Comparison of ENCODE assay signal across 28 mouse cellular contexts in genomic region chr19:55131747-55132146, GRCm38 (mm10). TPM values are rescaled to one million over a fixed set of nuclear protein-coding genes. Genes with fewer than 3 reads are reported as not detected.
DNase-seq lines count a peak whose midpoint lies in the region; ATAC-seq and TF ChIP-seq lines count a peak whose summit lies in the region.
"Had no signal": no experiment of that assay in that cellular context is flagged by ENCODE, and none has a peak within 500 bp of the region (broad histone marks: within the 10 kb centered on the region; RNA-seq: fewer than 3 reads in every experiment).

No protein-coding gene starts in this region.

- no peak for TF ChIP-seq POLR2A in liver, adult 2 months (IDR thresholded peaks at IDR 0.05; ENCODE audit: extremely low read depth, insufficient read depth, low read length)

- TF ChIP-seq CTCF in liver, adult 2 months (IDR thresholded peaks at IDR 0.05; ENCODE audit: low read depth, low read length), result no peak

- H3K9me3 ChIP-seq in midbrain, embryonic 15.5 days, result no peaks in the 10 kb centered on the region
- H3K9me3 ChIP-seq: embryonic facial prominence, embryonic 10.5 days; forebrain, embryonic 15.5 days; kidney, embryonic 15.5 days; midbrain, embryonic 12.5 days had no signal

- 7% methylated on average over 1 of the region's 1 CpGs for WGBS in liver, adult 2 months
- 44% methylated on average over 1 of the region's 1 CpGs for WGBS in midbrain, embryonic 15.5 days

- H3K36me3 ChIP-seq in liver, adult 2 months (ENCODE audit: control insufficient read depth, insufficient read depth, low read length), result no peaks in the 10 kb centered on the region
- H3K36me3 ChIP-seq in midbrain, embryonic 15.5 days (replicated peaks), result no peaks in the 10 kb centered on the region
- H3K36me3 ChIP-seq: embryonic facial prominence, embryonic 10.5 days; forebrain, embryonic 15.5 days; kidney, embryonic 15.5 days; midbrain, embryonic 12.5 days had no signal

- H3K9ac ChIP-seq in liver, adult 2 months (ENCODE audit: low read depth, low read length), result no peak overlapping the region
- H3K9ac ChIP-seq in midbrain, embryonic 15.5 days, result no peak overlapping the region
- H3K9ac ChIP-seq: forebrain, embryonic 15.5 days; kidney, embryonic 15.5 days; liver, embryonic 14.5 days; midbrain, embryonic 12.5 days had no signal

- H3K4me1 ChIP-seq in liver, adult 2 months (ENCODE audit: control insufficient read depth, insufficient read depth, low read length), result peaks cover 22% of the 10 kb centered on the region
- H3K4me1 ChIP-seq in midbrain, embryonic 15.5 days, result no peaks in the 10 kb centered on the region
- H3K4me1 ChIP-seq: forebrain, embryonic 15.5 days; midbrain, embryonic 12.5 days had no signal

- H3K27ac ChIP-seq in liver, adult 2 months (replicated peaks; ENCODE audit: insufficient read depth, low read depth, low read length), result peak overlapping the region; percentile 70
- H3K27ac ChIP-seq in midbrain, embryonic 15.5 days, result no peak overlapping the region
- H3K27ac ChIP-seq: embryonic facial prominence, embryonic 10.5 days; forebrain, embryonic 15.5 days; hindbrain, postnatal 0 days; kidney, embryonic 15.5 days; liver, embryonic 14.5 days; midbrain, embryonic 12.5 days had no signal

- H3K4me2 ChIP-seq in midbrain, embryonic 15.5 days, result no peak overlapping the region
- H3K4me2 ChIP-seq: forebrain, embryonic 15.5 days; heart, embryonic 11.5 days; kidney, embryonic 15.5 days; midbrain, embryonic 12.5 days had no signal

- H3K79me2 ChIP-seq in liver, adult 2 months (ENCODE audit: control insufficient read depth, insufficient read depth, low read length), result peaks cover 4% of the 10 kb centered on the region

- DNase-seq in adrenal gland, adult (ENCODE audit: inconsistent age in 2 of 2, low spot score in 1 of 2), result peak; percentile 69 to 90
- DNase-seq in adrenal gland, postnatal 4 days (ENCODE audit: low spot score in 2 of 2), result no peak
- peak; percentile 97 for DNase-seq in liver, adult 2 months (ENCODE audit: extremely low read depth, low read depth, low spot score)
- DNase-seq in liver, result no peak
- DNase-seq in lung, postnatal 25 days (ENCODE audit: low spot score), result peak; percentile 29
- no peak for DNase-seq in lung, postnatal 10 days
- DNase-seq in adrenal gland, postnatal 36 days, result peak; percentile 50 to 74
- DNase-seq: cerebellum, adult 11 months; cerebellum, adult 9-11 months; right cerebral cortex, postnatal 4 days; thymus, postnatal 36 days had no signal

- no peaks in the 10 kb centered on the region for H3K27me3 ChIP-seq in liver, adult 2 months (ENCODE audit: control insufficient read depth, insufficient read depth, low read length)
- no peaks in the 10 kb centered on the region for H3K27me3 ChIP-seq in midbrain, embryonic 15.5 days (replicated peaks)
- H3K27me3 ChIP-seq: forebrain, embryonic 15.5 days; kidney, embryonic 15.5 days; midbrain, embryonic 12.5 days had no signal

- no peak overlapping the region for H3K4me3 ChIP-seq in liver, adult 2 months (ENCODE audit: insufficient read depth, low read depth, low read length)
- no peak overlapping the region for H3K4me3 ChIP-seq in midbrain, embryonic 15.5 days
- H3K4me3 ChIP-seq: embryonic facial prominence, embryonic 10.5 days; forebrain, embryonic 15.5 days; kidney, embryonic 15.5 days; midbrain, embryonic 12.5 days had no signal

- ATAC-seq in midbrain, embryonic 15.5 days (replicated peaks), result no peak
- ATAC-seq: forebrain, embryonic 15.5 days; hindbrain, postnatal 0 days; intestine, embryonic 16.5 days had no signal

RNA-seq across cellular contexts. Expression of gene Gpam, which starts 4.7 kb away (rescaled TPM):
- total RNA-seq in adrenal gland, postnatal 4 days (2021), result 100 to 1,000 TPM; 192 to 213 TPM
- total RNA-seq in liver, adult 2 months (2014; rRNA removed), result 261 and 274 TPM in 2 replicates
- 90.2 and 102 TPM in 2 replicates for polyA plus RNA-seq in liver, adult 2 months (2012; rRNA removed)
- 100 to 1,000 TPM; 183 to 606 TPM for total RNA-seq in adrenal gland, postnatal 36 days (2021)
- polyA plus RNA-seq in midbrain, embryonic 15.5 days (2015; fragmentation: Nextera tagmentation; extraction: Ambion mirVana), result 24.6 and 25.8 TPM in 2 replicates

RNA-seq across cellular contexts. Expression of gene Tectb, which starts 48.8 kb away (rescaled TPM):
- total RNA-seq in adrenal gland, postnatal 4 days (2021), result under 1 TPM; 0.31 to 0.42 TPM
- 0.18 and 0.20 TPM in 2 replicates for total RNA-seq in liver, adult 2 months (2014; rRNA removed)
- polyA plus RNA-seq in liver, adult 2 months (2012; rRNA removed), result 0.07 TPM in 1 of 2 replicates, not detected in the other
- 1 to 10 TPM in 1 of 2 experiments, under 1 TPM in 1; 0.40 to 1.2 TPM for total RNA-seq in adrenal gland, postnatal 36 days (2021)
- 0.22 and 0.46 TPM in 2 replicates for polyA plus RNA-seq in midbrain, embryonic 15.5 days (2015; fragmentation: Nextera tagmentation; extraction: Ambion mirVana)
- total RNA-seq: common myeloid progenitor, adult 5-6 weeks; gastrocnemius, adult 8-10 months; granulocyte monocyte progenitor cell, adult 5-6 weeks; megakaryocyte, adult 5-6 weeks; monocyte, adult 5-6 weeks; neutrophil, adult 5-6 weeks had no signal
- polyA plus RNA-seq: embryonic facial prominence, embryonic 10.5 days; heart, embryonic 11.5 days; hindbrain, embryonic 11.5 days; kidney, embryonic 15.5 days; limb, embryonic 11.5 days had no signal

Comparison
In these comparisons a context has a peak if more than half of its experiments do, and no peak if none do; other contexts are left out.
1. DNase-seq: peak in adrenal gland, adult (2 of 2), liver, adult 2 months (single experiment), lung, postnatal 25 days (single experiment) and adrenal gland, postnatal 36 days (2 of 2); none in adrenal gland, postnatal 4 days (0 of 2), liver (single experiment) and lung, postnatal 10 days (single experiment).